Mouse (Mus musculus): ENCODE results near the gene Slc5a10.

- TF ChIP-seq CTCF (IDR thresholded peaks at IDR 0.05): no peak
- TF ChIP-seq EP300 (IDR thresholded peaks at IDR 0.05): no peak
These were observed 77.3 kb downstream of the Slc5a10 start for GRCm38 (mm10) chr11:61643184-61643961.

Measured in lung, postnatal 0 days (tissue).